ENCODE assay signal across 21 mouse cellular contexts in the genomic region with DNA sequence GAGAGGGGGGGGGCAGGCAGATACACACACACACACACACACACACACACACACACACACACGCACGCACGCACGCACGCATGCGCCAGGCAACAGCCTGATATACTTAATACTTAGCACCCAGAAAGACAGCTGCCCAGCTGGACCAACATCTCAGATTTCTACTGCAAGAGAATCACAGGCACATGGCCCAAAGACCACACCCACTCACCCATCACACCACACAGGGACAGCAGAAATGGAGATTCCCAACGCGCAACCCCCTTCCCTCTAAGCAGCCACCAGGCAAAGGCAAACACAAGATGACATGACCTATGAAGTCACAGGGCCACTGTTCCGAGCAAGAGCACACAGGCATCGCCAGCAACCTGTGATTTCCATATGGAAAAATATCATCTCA. TPM values are rescaled to one million over a fixed set of nuclear protein-coding genes. Genes with fewer than 3 reads are reported as not detected.
DNase-seq lines count a peak whose midpoint lies in the region; ATAC-seq and TF ChIP-seq lines count a peak whose summit lies in the region.
"Had no signal": no experiment of that assay in that cellular context is flagged by ENCODE, and none has a peak within 500 bp of the region (broad histone marks: within the 10 kb centered on the region; RNA-seq: fewer than 3 reads in every experiment).

No protein-coding gene starts in this region.

- intact Hi-C loops in gastrocnemius, adult 2 months (cut with DNase I): no loop called here

- H3K9ac ChIP-seq in liver, embryonic 15.5 days: no peak overlapping the region
- no peak overlapping the region for H3K9ac ChIP-seq in neural tube, embryonic 11.5 days (ENCODE audit: low read length)
- H3K9ac ChIP-seq in neural tube, embryonic 15.5 days (replicated peaks): no peak overlapping the region
- H3K9ac ChIP-seq: forebrain, embryonic 13.5 days; hindbrain, embryonic 15.5 days; limb, embryonic 13.5 days had no signal

- H3K27ac ChIP-seq in gastrocnemius, adult 2 months: peak overlapping the region; percentile 67
- H3K27ac ChIP-seq in liver, embryonic 15.5 days (replicated peaks): no peak overlapping the region
- H3K27ac ChIP-seq in neural tube, embryonic 11.5 days (ENCODE audit: low read depth, low read length): 0 out of 2 replicates have a peak overlapping the region, but pooled peaks have one; percentile 3
- H3K27ac ChIP-seq in neural tube, embryonic 15.5 days (replicated peaks): no peak overlapping the region
- H3K27ac ChIP-seq: embryonic facial prominence, embryonic 10.5 days; hindbrain, embryonic 15.5 days; left cerebral cortex, adult 2 months; limb, embryonic 13.5 days had no signal

- DNase-seq in gastrocnemius, adult 2 months: peak; percentile 62
- DNase-seq in gastrocnemius, postnatal 4 days (ENCODE audit: low spot score in 2 of 2): no peak
- DNase-seq in liver: no peak
- DNase-seq in neural tube, embryonic 11.5 days (ENCODE audit: low spot score): no peak
- DNase-seq in left cerebral cortex, adult 11 months (ENCODE audit: low spot score): no peak
- DNase-seq: adrenal gland, postnatal 36 days; cerebellum, adult 11-12 months; cerebellum, postnatal 14 days; kidney, postnatal 36 days; lung, adult 2 months; right cerebral cortex, postnatal 4 days had no signal

- H3K4me1 ChIP-seq in liver, embryonic 15.5 days (replicated peaks): 0 out of 2 replicates have a peak, but pooled peaks cover 9% of the 10 kb centered on the region
- H3K4me1 ChIP-seq in neural tube, embryonic 11.5 days (ENCODE audit: control insufficient read depth, insufficient read depth, low read length): peaks cover 68% of the 10 kb centered on the region
- H3K4me1 ChIP-seq in neural tube, embryonic 15.5 days: peaks cover 63% of the 10 kb centered on the region

- WGBS in liver, embryonic 15.5 days (ENCODE audit: insufficient replicate concordance): 79% methylated on average over 10 of the region's 10 CpGs
- 60% methylated on average over 10 of the region's 10 CpGs for WGBS in neural tube, embryonic 11.5 days
- 68% methylated on average over 10 of the region's 10 CpGs for WGBS in neural tube, embryonic 15.5 days

- H3K36me3 ChIP-seq in liver, embryonic 15.5 days (replicated peaks): peaks cover 23% of the 10 kb centered on the region
- peaks cover 9% of the 10 kb centered on the region for H3K36me3 ChIP-seq in neural tube, embryonic 11.5 days (ENCODE audit: control insufficient read depth, insufficient read depth, low read length)
- H3K36me3 ChIP-seq in neural tube, embryonic 15.5 days: peaks cover 20% of the 10 kb centered on the region

- no peaks in the 10 kb centered on the region for H3K27me3 ChIP-seq in liver, embryonic 15.5 days
- no peaks in the 10 kb centered on the region for H3K27me3 ChIP-seq in neural tube, embryonic 11.5 days (ENCODE audit: control insufficient read depth, insufficient read depth, low read length)
- H3K27me3 ChIP-seq in neural tube, embryonic 15.5 days (replicated peaks): no peaks in the 10 kb centered on the region
- H3K27me3 ChIP-seq: forebrain, embryonic 13.5 days; hindbrain, embryonic 15.5 days; limb, embryonic 13.5 days; megakaryocyte, embryonic 14.5 days had no signal

- no peak overlapping the region for H3K4me3 ChIP-seq in gastrocnemius, adult 2 months
- H3K4me3 ChIP-seq in liver, embryonic 15.5 days (replicated peaks): no peak overlapping the region
- no peak overlapping the region for H3K4me3 ChIP-seq in neural tube, embryonic 11.5 days (ENCODE audit: low read depth, low read length)
- H3K4me3 ChIP-seq in neural tube, embryonic 15.5 days (replicated peaks): no peak overlapping the region
- H3K4me3 ChIP-seq: embryonic facial prominence, embryonic 10.5 days; forebrain, embryonic 13.5 days; heart, embryonic 10.5 days; hindbrain, embryonic 15.5 days; left cerebral cortex, adult 2 months; limb, embryonic 13.5 days; megakaryocyte, embryonic 14.5 days had no signal

- peak; percentile 34; the same call in 1 of the 2 replicates for ATAC-seq in liver, embryonic 15.5 days (ENCODE audit: insufficient read depth)
- ATAC-seq in neural tube, embryonic 11.5 days (ENCODE audit: insufficient read depth, low FRiP score, low TSS enrichment): no peak
- ATAC-seq in neural tube, embryonic 15.5 days (ENCODE audit: low FRiP score): no peak
- ATAC-seq: forebrain, embryonic 13.5 days; intestine, postnatal 0 days had no signal

- TF ChIP-seq CTCF in gastrocnemius, adult 2 months (IDR thresholded peaks at IDR 0.05): no peak

- no peaks in the 10 kb centered on the region for H3K9me3 ChIP-seq in liver, embryonic 15.5 days (replicated peaks)
- H3K9me3 ChIP-seq in neural tube, embryonic 11.5 days (ENCODE audit: control insufficient read depth, low read length): no peaks in the 10 kb centered on the region
- no peaks in the 10 kb centered on the region for H3K9me3 ChIP-seq in neural tube, embryonic 15.5 days (replicated peaks)
- H3K9me3 ChIP-seq: embryonic facial prominence, embryonic 10.5 days; forebrain, embryonic 13.5 days; heart, embryonic 10.5 days; hindbrain, embryonic 15.5 days; limb, embryonic 13.5 days; megakaryocyte, embryonic 14.5 days had no signal

- H3K4me2 ChIP-seq in liver, embryonic 15.5 days: no peak overlapping the region
- H3K4me2 ChIP-seq in neural tube, embryonic 11.5 days (ENCODE audit: low read depth): no peak overlapping the region
- H3K4me2 ChIP-seq in neural tube, embryonic 15.5 days: no peak overlapping the region
- H3K4me2 ChIP-seq: hindbrain, embryonic 15.5 days; limb, embryonic 13.5 days had no signal

RNA-seq across cellular contexts. Expression of a gene that starts 13.6 kb away (rescaled TPM):
- total RNA-seq in gastrocnemius, adult 2 months (2021): 100 to 1,000 TPM; 169 to 193 TPM
- total RNA-seq in gastrocnemius, postnatal 4 days (2021): 100 to 1,000 TPM; 225 to 240 TPM
- polyA plus RNA-seq in liver, embryonic 15.5 days (2015; fragmentation: Nextera tagmentation; extraction: Ambion mirVana): 2.9 and 3.1 TPM in 2 replicates
- 19.7 and 20.6 TPM in 2 replicates for polyA plus RNA-seq in neural tube, embryonic 11.5 days (2014; fragmentation: Nextera tagmentation; extraction: Ambion mirVana)
- 17.3 and 20.7 TPM in 2 replicates for polyA plus RNA-seq in neural tube, embryonic 15.5 days (2015; fragmentation: Nextera tagmentation; extraction: Ambion mirVana)

Comparison
In these comparisons a context has a peak if more than half of its experiments do, and no peak if none do; other contexts are left out.
1. H3K27ac ChIP-seq: peak in gastrocnemius, adult 2 months (single experiment) and neural tube, embryonic 11.5 days (single experiment); none in liver, embryonic 15.5 days (single experiment) and neural tube, embryonic 15.5 days (single experiment).